Mouse (Mus musculus) embryo, embryonic 11 days (tissue): ENCODE measurements around the gene Pdcd1.
"Not testable (repeated sequence)": the region's sequence is repeated elsewhere in the genome, so short reads cannot be mapped to it uniquely, and the experiment has no call there.

ENCODE experiments used
- DNase-seq: peaks from one replicate; pipeline ENCODE4 v3.0.0-alpha.2; 2015

Gene Pdcd1

DNA sequence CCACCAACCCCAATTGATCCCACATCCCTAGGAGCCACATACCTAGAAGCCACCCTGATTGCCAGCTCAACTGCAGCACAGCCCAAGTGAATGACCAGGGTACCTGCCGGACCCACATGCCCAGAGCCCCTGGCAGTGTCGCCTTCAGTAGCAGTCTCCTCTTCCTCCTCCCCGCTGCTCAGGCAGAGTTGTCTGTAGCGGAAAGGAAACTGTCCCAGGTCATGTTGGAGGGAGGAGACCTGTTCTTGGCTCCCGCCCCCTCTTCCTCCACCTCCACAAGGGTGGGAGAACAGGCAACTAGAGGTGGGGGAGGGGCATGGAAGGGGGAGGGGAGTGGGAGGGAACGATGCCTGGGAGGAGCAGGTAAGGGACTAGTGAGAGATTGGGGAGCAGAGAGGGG, at the start of gene Pdcd1:
Gene Pdcd1, minus strand, starts transcription at position 181 of the 400 bp plus-strand sequence.
- DNase-seq, result no peak

DNA sequence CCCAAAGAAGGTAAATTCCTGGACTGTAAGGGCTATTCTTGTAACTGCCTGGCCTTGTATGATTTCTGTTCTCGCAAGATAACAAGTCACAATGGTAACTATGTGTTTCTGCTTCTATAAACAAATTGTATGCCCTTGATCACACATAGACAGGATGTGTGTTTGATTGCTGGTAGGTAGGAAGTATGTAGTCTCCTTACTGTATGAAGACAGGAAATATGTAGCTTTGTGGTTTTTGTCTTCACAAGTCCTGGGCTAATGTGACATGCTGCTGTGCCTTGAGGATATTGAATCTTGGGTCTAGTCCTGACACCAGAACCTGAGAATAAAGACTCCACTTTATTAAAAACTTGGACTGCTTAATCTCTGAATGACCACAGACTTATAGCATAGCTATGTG, 39.4 kb upstream of the Pdcd1 start:
- no peak for DNase-seq

DNA sequence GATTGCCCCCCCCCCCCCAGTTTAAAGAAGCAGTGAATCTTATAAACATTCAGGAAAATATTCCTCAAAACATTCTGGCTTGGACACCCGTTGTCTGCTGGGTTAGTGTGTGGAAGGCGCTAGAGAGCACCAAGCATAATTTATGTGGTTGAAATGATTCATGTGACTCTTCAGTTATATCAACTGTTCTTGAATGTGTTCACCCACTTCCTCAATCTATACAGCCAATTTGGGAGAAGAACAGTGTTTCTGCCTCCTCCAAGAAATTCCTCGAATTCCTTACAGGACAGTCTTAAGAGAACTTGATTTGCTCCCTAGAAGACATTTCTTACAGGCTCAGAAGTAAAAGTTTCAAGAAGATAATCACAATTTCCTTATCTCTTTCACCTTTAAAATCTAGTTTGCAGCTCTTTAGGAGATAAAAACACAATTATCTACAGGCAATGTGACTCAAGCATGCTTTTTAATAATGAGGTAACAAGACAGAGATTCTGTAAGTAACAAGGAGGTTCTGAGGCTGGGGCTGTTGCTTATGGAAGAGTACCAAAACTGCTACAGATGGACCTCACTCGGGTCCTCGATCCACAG, 34.1 kb upstream of the Pdcd1 start:
- DNase-seq, result no peak

DNA sequence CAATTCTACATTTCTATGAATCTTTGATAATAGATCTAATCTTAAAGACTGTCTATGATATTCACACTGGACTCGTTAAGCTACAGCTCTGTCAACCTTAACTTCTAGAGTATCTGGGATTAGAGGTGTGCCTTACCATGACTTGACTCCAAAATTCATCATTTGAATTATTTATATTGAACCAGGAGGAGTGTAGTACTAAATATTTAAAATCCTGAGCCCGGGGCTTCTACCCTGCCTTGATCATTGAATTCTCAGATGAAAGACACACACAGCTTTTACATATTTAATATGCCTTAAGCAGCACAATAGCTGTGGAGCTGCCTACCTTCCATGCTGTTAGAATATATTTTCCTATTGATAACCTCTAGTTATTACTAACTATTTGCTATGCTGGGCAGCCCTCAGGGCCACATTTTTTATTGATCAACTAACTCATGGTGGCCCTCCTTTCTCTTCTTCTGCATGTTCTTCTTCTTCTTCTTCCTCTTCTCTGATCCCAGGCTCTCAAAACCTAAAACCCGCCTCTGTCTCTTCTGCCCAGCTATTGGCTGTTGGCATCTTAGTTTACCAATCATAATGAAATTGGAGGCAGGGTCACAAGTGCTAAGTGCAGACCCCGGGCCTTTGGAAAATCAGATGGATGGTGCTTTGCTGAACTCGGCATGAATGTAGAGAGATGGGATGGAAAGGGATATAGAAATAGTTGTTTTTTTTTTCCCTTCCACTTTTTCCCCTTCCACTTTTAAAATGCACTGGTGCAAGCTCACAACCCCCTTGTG, 33.2 kb upstream of the Pdcd1 start:
- DNase-seq, result no peak

DNA sequence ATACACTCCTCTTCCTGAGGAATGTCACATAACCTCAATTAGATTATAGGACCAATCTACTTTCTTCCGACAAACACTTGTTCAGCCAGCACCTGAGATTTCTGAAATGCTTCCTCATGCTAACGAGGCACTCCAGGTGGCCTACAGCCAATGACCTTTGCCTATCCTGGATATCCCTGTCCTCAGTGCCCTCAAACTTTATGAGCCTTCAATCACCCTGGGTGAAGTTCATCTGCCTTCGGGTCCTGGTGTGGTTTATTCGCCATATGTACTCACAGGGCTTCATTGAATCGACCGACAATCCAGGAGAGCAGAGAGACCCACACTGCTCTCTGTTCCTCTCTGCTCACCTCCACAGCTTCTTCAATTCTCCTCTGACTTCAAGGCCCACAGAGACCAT, 29.4 kb upstream of the Pdcd1 start:
- DNase-seq, result no peak

DNA sequence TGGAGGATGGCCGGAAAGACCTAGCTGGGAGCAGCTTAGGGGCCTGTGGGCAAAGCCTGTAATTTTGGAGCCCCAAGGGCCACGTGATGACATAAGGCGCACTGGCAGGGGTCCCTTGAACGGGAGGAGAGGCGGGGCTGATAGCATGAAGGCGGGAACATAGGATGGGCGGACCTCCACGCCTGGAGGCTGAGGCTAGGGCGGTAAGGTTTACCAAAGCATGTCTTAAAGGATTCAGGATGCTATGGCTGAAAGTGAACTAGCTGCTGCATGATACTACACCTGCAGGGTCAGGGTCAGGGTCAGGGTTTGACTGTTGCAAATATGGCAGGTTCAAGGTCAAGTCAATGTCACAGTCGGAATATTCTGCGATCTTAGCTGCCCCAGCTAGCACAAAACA, 28.8 kb upstream of the Pdcd1 start:
- DNase-seq, result no peak

DNA sequence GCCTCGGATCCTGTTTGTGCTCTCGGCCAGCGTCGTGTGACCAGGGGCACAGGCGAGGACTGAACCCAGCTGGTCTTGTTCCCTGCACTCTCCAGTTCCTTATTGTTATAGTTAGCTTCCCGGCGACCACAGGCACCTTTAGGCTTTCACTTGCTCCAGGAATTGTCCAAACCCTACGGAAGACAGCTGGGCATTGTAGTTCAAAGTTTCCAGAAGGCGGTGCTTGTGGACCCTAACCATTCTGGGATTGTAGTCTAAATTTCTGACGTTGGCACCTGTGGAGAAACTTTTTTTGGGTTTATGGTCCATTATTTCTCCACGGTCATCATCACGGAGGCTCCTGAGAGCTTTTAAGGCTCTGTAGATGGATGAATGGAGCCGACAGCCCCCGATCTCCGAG, 28.4 kb upstream of the Pdcd1 start:
- DNase-seq, result no peak

DNA sequence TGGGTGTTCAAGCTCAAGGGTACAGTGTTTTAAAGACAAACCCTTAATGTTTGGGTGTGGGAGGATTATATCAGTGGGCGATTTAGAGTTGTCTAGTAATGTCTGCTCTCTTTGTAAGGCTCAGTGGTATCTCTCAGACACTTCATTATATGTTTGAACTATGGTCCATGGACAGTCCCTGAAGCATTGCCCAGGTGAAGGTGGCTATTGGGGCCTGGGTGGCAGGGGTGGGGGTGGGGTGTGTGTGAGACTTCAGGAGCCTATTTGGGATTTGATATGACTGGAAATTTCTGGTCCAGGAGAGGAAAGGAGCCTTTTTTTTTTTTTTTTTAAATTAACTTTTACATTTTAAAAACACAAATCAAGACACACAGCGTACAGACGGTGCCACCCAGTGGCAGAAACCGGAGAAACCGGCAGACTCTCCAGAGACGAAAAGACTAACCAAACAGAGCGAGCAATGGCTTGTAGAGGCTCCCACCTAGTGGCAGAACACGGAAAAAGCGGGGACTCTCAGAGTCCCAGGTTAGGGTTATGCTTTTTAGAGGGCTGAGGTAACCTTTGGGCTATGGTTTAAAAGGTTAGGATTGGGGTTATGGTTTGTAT, 26.6 kb upstream of the Pdcd1 start:
- peak; percentile 92 for DNase-seq

DNA sequence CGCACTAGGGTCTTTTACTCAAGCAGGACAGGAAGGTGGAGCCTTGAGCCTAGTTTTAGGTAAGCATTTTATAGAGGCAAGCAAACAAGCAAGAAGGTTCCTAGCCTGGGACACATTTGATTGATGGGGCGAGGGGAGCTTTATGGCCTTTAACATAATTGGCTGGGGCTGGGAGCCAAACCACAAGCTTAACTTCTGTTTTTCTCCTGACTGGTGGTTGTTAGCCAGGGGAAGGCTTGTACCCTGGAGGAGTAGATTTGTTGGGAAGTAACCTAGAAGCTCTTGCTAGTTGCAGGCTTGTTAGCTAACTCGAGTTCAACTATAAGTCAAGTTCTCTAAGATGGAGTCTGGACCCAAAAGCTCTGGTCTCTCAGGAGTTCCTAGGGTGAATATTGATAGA, 26.0 kb upstream of the Pdcd1 start:
- no peak for DNase-seq

DNA sequence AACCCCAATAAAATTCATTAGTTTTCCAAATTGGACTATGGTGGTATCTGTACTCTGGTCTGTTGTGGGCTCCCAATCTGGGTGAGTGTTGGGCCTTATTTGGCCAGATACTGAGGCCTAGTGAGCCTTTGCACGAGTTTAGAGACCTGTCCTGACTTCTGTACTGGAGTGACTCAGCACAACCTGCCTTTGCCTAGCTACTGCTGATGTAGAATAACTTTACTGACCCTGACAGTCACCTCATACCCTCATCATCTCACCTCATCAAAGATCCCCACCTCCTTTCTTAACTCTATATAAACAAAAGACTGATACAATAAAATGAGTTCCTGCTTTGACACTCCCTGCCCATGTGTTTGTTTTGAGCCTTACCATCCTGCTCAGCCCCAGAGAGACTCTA, 24.3 kb upstream of the Pdcd1 start:
- DNase-seq, result no peak

DNA sequence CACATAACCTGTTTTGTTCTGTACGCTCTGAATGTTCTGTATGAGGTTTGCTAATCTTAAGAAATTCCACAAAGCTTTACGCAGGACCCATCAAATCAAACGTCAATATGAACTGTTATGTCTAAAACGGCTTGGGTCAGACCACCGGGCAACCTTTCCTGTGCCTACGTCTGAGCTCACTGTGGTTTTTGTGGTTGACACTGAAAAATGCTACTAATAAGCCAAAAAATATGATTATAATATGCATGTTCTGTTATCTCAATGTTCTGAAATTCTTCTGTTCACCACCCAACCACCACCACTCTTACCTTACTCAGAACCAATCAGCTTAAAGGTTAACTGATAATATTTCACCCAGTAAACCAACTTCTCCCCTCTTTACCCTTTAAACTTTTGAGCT, 22.4 kb upstream of the Pdcd1 start:
- DNase-seq, result no peak

DNA sequence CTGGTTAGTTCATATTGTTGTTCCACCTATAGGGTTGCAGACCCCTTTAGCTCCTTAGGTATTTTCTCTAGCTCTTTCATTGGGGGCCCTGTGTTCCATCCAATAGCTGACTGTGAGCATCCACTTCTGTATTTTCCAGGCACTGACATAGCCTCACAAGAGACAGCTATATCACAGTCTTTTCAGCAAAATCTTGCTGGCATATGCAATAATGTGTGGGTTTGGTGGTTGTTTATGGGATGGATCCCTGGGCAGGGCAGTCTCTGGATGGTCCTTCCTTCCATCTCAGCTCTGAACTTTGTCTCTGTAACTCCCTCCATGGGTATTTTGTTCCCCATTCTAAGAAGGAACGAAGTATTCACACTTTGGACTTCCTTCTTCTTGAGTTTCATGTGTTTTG, 5.9 kb upstream of the Pdcd1 start:
- DNase-seq, result not testable (repeated sequence)

DNA sequence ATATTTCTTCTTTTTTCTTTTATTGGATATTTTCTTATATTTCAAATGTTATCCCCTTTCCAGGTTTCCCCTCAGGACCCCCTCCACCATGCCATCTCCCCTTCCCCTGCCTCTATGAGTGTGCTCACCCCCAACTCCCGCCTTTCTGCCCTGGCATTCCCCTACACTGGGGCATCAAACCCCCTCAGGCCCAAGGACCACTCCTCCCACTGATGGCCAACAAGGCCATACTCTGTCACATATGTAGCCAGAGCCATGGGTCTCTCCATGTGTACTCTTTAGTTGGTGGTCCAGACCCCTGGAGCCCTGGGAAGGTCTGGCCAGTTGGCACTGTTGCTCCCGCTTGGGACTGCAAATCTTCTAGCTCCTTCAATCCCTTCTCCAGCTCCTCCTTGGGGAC, 5.0 kb upstream of the Pdcd1 start:
- DNase-seq, result no peak

DNA sequence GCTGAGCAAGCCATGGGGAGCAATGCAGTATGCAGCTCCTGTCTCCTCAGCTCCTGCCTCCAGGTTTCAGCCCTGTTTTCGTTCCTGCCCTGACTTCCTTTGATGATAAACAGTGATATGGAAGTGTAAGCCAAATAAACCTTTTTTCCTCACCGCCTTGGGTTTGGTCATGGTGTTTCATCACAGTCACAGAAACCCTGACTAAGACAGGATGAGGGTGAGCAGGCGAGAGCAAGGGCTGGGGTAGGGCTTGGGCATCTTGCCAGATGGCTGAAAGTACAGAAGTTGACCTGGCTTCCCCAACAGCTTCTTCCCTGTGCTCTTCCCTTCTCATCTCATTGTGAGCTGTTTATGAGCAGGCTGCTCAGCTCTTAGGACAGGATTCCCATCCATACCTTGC, 3.6 kb upstream of the Pdcd1 start:
- no peak for DNase-seq

DNA sequence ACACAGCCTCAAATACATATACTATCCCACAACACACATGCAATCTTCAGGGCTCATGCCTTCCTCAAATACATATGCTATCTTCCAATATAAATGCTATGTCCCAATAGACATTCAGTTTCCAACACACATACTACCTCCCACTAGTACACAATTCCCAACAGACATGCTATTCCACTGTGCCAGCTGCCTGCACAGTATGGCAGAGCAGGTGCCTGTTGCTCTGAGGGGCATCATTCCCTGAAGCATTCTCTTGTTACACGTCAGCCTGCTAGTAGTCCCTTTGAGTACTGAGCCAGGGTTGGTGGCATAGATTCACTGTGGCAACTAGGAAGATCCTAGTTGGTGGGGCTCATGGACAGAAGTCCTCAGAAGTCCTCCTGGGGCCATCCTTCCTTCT, 2.1 kb upstream of the Pdcd1 start:
- no peak for DNase-seq

DNA sequence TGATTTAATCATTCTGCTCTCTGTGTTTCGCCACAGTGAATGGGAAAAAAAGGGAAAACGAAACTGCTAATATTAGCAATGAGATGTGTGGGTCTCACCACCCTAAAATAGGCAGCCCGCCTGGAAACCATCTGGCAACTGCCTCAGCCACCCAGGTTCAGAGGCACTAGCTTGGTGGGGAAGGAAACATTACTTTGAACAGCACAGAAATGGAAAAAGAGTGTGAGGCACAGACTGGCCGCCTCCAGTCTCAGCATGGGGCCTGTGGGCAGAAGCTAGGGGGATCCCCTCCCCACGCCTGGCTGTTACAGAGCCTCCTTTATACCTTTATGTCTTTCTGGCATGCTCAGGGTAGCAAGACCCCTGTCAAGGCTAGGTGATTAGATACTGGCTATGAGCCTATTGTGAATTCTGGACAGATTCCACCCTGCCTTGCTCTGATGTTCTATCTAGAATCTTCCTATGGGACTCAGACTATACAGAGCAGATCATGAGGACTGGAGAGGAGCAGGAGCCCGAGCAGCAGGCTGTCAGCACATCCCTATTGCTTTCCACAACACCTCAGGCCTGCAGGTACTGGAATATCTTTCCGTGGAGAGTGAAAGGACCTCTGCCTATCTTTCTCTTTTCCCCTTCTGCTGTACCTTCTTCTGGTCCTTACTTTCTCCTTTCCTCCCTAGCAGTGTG, 1.3 kb upstream of the Pdcd1 start:
- DNase-seq, result no peak

DNA sequence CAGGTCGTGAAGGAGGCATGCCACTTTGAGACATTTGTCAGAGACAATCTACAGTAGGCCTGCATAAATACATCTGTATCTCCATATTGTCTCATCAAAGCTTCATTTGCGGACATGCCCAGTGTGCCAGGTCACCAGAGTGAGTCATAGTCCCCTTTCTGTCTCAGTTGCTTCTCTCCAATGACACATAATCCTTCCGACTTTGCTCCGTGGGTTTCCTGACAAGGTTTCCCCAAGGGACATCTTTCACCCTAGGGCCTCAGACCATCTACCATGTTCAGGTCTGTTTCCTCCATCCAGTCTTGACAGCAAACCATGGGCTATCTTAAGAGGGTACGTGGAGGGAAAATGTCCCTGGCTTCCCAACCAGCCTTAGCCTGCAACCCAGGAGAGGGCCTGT, 1.2 kb downstream of the Pdcd1 start:
- no peak for DNase-seq

DNA sequence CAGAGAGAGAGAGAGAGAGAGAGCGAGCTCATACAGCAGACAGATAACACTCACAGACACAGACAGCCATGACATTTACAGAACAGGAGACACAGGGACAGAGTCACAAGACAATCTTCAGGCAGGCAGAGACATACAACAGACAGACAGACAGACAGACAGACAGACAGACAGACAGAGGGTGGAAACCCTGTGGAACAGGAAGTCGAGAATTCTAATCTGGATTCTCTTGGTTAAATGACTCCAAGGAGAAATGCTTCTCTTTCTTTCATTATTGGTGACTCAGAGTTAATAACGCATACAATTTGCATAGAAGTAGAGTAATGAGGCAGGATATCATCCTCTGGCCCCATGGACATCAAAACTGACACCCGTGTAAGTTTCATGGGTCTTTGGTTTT, 5.8 kb downstream of the Pdcd1 start:
- no peak for DNase-seq

DNA sequence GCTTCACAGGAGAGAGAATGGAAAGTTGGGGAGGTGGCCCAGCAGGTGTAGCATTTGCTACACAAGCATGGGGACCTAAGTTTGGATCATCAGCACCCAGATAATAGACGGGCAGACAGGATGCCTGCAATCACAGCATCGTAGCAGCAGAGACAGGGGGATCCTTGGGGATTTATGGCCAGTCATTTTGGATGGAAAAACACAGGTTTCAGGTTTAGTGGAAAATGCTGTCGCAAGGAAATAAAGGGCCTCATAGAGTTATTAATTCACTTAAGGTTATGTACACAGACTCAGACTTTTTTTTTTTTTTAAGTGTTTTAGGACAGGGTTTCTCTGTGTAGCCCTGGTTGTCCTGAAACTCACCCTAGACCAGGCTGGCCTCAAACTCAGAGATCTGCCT, 6.8 kb downstream of the Pdcd1 start:
- no peak for DNase-seq

DNA sequence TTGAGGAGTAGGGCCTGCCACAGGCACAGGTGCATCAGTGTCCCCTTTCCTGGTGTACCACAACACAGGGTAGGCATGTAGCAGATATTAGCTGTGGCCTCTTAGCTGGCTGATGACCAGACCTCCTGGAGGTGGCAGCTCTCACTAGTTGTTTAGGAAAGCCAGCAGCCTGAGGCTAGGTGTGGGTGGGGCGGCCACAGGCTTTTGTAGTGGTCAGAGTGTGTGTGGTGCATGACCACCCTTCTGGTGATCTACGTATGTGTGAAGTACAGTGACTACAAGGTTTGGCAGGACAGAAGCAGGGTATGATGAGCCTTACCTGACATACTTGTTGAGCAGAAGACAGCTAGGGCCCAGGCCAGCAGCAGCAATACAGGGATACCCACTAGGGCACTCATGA, 12.0 kb downstream of the Pdcd1 start:
- no peak for DNase-seq

DNA sequence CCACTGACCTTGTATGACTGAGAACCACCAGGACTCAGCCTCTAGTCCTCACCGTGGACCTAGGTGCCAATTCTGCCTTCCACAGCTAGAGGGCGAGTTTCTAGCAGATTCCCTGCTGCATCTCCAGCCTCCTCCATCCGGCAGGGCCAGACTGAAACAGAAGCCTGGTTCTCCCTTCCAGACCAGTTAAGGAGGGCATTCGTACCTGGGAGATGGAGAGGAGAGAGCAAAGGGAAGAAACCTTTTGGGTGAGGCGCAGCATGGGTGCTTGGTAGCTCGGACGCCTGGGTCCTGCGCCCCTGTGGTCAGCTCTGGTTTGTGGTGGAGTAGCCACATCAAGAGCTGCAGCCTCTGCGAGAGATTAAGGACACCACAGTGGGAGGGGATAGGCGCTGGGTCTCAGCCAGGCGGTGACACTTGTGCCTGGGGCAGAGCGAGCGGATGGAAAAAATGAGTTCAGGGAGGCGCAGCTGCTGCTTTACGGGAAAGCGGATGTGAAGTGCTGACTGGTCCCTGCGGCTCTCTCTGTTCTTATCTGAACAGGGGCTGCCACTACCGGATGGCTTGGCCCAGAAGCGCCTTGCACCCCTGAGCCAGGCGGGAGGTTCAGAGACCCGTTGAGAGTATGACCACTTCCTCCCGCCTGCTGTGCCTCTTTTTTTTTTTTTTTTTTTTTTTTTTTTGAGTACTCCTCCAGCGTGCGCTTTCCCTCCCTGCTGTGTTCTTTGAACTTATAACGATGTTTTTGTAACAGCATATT, 17.2 kb downstream of the Pdcd1 start:
- DNase-seq, result peak; percentile 90

DNA sequence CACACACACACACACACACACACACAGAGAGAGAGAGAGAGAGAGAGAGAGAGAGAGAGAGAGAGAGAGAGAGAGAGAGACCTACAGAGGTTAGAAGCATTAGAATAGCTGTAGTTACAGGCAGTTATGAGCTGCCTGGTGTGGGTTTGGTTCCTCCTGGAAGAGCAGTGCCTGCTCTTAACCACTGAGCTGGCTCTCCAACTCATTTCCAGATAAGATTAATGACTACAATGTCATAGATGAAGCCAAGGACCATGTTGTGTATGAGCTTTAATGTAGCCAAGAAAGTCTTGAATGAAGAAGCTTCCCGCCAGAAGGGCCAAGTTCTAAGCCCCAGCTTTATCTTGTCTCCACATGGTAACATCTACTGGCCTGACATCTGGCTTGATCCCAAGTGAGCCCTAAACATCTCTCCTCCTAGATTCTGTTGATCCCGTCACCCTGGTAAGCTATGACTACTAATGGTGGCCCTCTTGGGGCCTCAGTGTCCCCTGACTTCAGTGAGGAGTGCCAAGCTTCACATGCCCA, 19.2 kb downstream of the Pdcd1 start:
- DNase-seq, result no peak

DNA sequence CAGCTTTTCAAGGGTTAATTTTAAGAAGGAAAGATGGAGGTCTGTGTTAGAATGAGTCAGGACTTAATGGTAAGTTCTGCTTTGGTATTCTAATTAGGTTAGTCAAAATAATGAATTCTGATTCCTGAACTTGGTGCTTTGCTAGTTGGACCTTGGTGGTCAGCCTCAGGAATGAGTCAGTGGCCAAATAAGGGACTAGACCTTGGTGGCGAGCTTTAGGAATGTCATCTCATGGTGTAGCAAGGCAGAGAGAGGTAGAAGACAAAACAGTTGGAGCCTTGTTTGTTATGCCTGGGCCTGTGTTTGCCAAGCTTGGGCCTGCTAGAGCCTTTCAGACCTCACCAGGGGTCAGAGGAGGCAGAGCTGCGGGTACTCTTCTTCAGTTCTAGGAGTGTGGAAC, 23.6 kb downstream of the Pdcd1 start:
- no peak for DNase-seq
